Comparison of ENCODE assay signal across 13 mouse cellular contexts in genomic region chr1:192833586-192833985, GRCm38 (mm10). TPM values are rescaled to one million over a fixed set of nuclear protein-coding genes. Genes with fewer than 3 reads are reported as not detected.
DNase-seq lines count a peak whose midpoint lies in the region; ATAC-seq and TF ChIP-seq lines count a peak whose summit lies in the region.
"Had no signal": no experiment of that assay in that cellular context is flagged by ENCODE, and none has a peak within 500 bp of the region (broad histone marks: within the 10 kb centered on the region; RNA-seq: fewer than 3 reads in every experiment).

No protein-coding gene starts in this region.

- TF ChIP-seq CTCF in brain, embryonic 14.5 days (IDR thresholded peaks at IDR 0.05; ENCODE audit: borderline replicate concordance, extremely low read depth, insufficient read depth, insufficient read length): no peak

- H3K4me3 ChIP-seq in heart, embryonic 10.5 days: peak overlapping the region; percentile 41
- H3K4me3 ChIP-seq in hindbrain, embryonic 12.5 days: no peak overlapping the region
- H3K4me3 ChIP-seq in midbrain, embryonic 13.5 days (replicated peaks): no peak overlapping the region

- WGBS in heart, embryonic 10.5 days: 6% methylated on average over 26 of the region's 26 CpGs
- WGBS in hindbrain, embryonic 12.5 days: 7% methylated on average over 26 of the region's 26 CpGs
- WGBS in midbrain, embryonic 13.5 days: 9% methylated on average over 26 of the region's 26 CpGs

- peak overlapping the region; percentile 64 for H3K27ac ChIP-seq in heart, embryonic 10.5 days
- H3K27ac ChIP-seq in hindbrain, embryonic 12.5 days: peak overlapping the region; percentile 96; the same call in 1 of the 2 replicates
- peak overlapping the region; percentile 97; the same call in 1 of the 2 replicates for H3K27ac ChIP-seq in midbrain, embryonic 13.5 days

- peaks cover 72% of the 10 kb centered on the region for H3K27me3 ChIP-seq in heart, embryonic 10.5 days (ENCODE audit: insufficient read depth, poor library complexity, severe bottlenecking)
- peaks cover 15% of the 10 kb centered on the region for H3K27me3 ChIP-seq in hindbrain, embryonic 12.5 days
- H3K27me3 ChIP-seq in midbrain, embryonic 13.5 days: peaks cover 12% of the 10 kb centered on the region
- H3K27me3 ChIP-seq: CH12.LX had no signal

- H3K9me3 ChIP-seq in heart, embryonic 10.5 days: no peaks in the 10 kb centered on the region
- H3K9me3 ChIP-seq in hindbrain, embryonic 12.5 days (replicated peaks): no peaks in the 10 kb centered on the region
- no peaks in the 10 kb centered on the region for H3K9me3 ChIP-seq in midbrain, embryonic 13.5 days

- no peak overlapping the region; the same call in 1 of the 2 replicates for H3K4me2 ChIP-seq in hindbrain, embryonic 12.5 days (replicated peaks)
- H3K4me2 ChIP-seq in midbrain, embryonic 13.5 days (replicated peaks): 0 out of 2 replicates have a peak overlapping the region, but pooled peaks have one; percentile 61

- no peak for TF ChIP-seq POLR2A in brain, embryonic 14.5 days (IDR thresholded peaks at IDR 0.05; ENCODE audit: borderline replicate concordance, extremely low read depth, insufficient read depth, insufficient read length, poor library complexity, severe bottlenecking)

- peaks cover 38% of the 10 kb centered on the region for H3K4me1 ChIP-seq in heart, embryonic 10.5 days
- peaks cover 56% of the 10 kb centered on the region for H3K4me1 ChIP-seq in hindbrain, embryonic 12.5 days
- peaks cover 62% of the 10 kb centered on the region for H3K4me1 ChIP-seq in midbrain, embryonic 13.5 days (replicated peaks)

- ATAC-seq in hindbrain, embryonic 12.5 days (ENCODE audit: low FRiP score): no peak
- ATAC-seq in midbrain, embryonic 13.5 days: no peak

- no peaks in the 10 kb centered on the region for H3K36me3 ChIP-seq in heart, embryonic 10.5 days
- H3K36me3 ChIP-seq in hindbrain, embryonic 12.5 days: no peaks in the 10 kb centered on the region
- H3K36me3 ChIP-seq in midbrain, embryonic 13.5 days: no peaks in the 10 kb centered on the region

- H3K9ac ChIP-seq in hindbrain, embryonic 12.5 days: no peak overlapping the region
- peak overlapping the region; percentile 15; the same call in 1 of the 2 replicates for H3K9ac ChIP-seq in midbrain, embryonic 13.5 days (replicated peaks)

- intact Hi-C loops in heart, postnatal 25 days (cut with DNase I): no loop called here

- no peak for DNase-seq in heart, embryonic 10.5 days (ENCODE audit: low spot score)
- DNase-seq in heart, postnatal 25 days (ENCODE audit: low spot score): no peak
- peak; percentile 51 for DNase-seq in brain, embryonic 14.5 days (ENCODE audit: low read depth)
- no peak for DNase-seq in right cerebral cortex, postnatal 14 days
- no peak for DNase-seq in adrenal gland, adult 2 months
- no peak for DNase-seq in layer of hippocampus, adult 9-10 months (ENCODE audit: low spot score)
- DNase-seq: adrenal gland, postnatal 14 days; cerebellum, adult 8-10 months; lung, adult 18-20 months had no signal

RNA-seq across cellular contexts. Expression of gene Sertad4, which starts 22.0 kb away (rescaled TPM):
- polyA plus RNA-seq in heart, embryonic 10.5 days (2016; fragmentation: Nextera tagmentation; extraction: Ambion mirVana): 7.5 and 11.5 TPM in 2 replicates
- total RNA-seq in heart, postnatal 25 days (2021): 1 to 10 TPM; 3.9 to 5.7 TPM
- polyA plus RNA-seq in brain, embryonic 14.5 days (2012; rRNA removed): 32.5 and 38.7 TPM in 2 replicates
- polyA plus RNA-seq in hindbrain, embryonic 12.5 days (2016; fragmentation: Nextera tagmentation; extraction: Ambion mirVana): 40.9 and 49.9 TPM in 2 replicates
- polyA plus RNA-seq in midbrain, embryonic 13.5 days (2015; fragmentation: Nextera tagmentation; extraction: Ambion mirVana): 33.2 and 38.7 TPM in 2 replicates
- 1 to 10 TPM; 4.4 to 7.9 TPM for total RNA-seq in adrenal gland, adult 2 months (2021)
- polyA plus RNA-seq in adrenal gland, adult 2 months (2012; rRNA removed): 4.1 and 5.2 TPM in 2 replicates
- total RNA-seq: CH12.LX; neutrophil, adult 5-6 weeks had no signal
